Mouse (Mus musculus): Measurements from ENCODE around the gene Krt90.

- TF ChIP-seq CTCF (IDR thresholded peaks at IDR 0.05; ENCODE audit: extremely low read depth, insufficient read depth, insufficient read length, insufficient replicate concordance), result no peak
- TF ChIP-seq POLR2A (IDR thresholded peaks at IDR 0.05; ENCODE audit: low read depth, low read length), result no peak
Measured at GRCm38 (mm10) chr15:101552188-101552587, 10.6 kb downstream of the Krt90 start.
